Mouse (Mus musculus) T-cell, adult 66 days (primary cell): Measurements from ENCODE around the gene Rrn3. TPM values are rescaled to one million over a fixed set of nuclear protein-coding genes. Genes with fewer than 3 reads are reported as not detected.

ENCODE experiments used
- total RNA-seq, 2 experiments: library from RNA; stranded (reverse); gene quantifications; 3 replicates in 1 of 2; 4 replicates in 1 of 2; pipeline ENCODE4 v1.2.4; 2023

The Rrn3 gene
- 10 to 100 TPM; 33.0 to 34.9 TPM for total RNA-seq

GRCm38 (mm10) chr16:13780353-13781036, at the start of gene Rrn3:
Rrn3 (plus strand) TSS chr16:13780708.

GRCm38 (mm10) chr16:13818560-13819393, 38.3 kb downstream of the Rrn3 start, which contains the start of gene Ntan1:
Ntan1 (plus strand) TSS chr16:13818845.

Other genes starting within 250 kb of the Rrn3 start
- 10 to 100 TPM; 36.4 to 37.6 TPM for gene Parn, start 112.5 kb upstream of the Rrn3 start, total RNA-seq
- gene Bfar, start 108.8 kb upstream of the Rrn3 start, total RNA-seq = 10 to 100 TPM; 55.8 to 65.8 TPM
- 10 to 100 TPM; 16.6 to 17.5 TPM for gene 3110001I22Rik, start 108.8 kb upstream of the Rrn3 start, total RNA-seq
- not detected for gene Pla2g10, start 49.7 kb upstream of the Rrn3 start, total RNA-seq
- gene Ntan1, start 38.1 kb downstream of the Rrn3 start, total RNA-seq = 10 to 100 TPM; 65.7 to 74.5 TPM
- gene Pdxdc1, start 122.4 kb downstream of the Rrn3 start, total RNA-seq = 10 to 100 TPM; 66.8 to 77.9 TPM
- gene Mpv17l, start 122.5 kb downstream of the Rrn3 start, total RNA-seq = under 1 TPM; 0.47 to 0.52 TPM
- not detected for gene 2900011O08Rik, start 205.9 kb downstream of the Rrn3 start, total RNA-seq
- not detected for gene Ifitm7, start 206.2 kb downstream of the Rrn3 start, total RNA-seq